Mouse (Mus musculus): ENCODE data around the gene Dnaaf1. TPM values are rescaled to one million over a fixed set of nuclear protein-coding genes. Genes with fewer than 3 reads are reported as not detected.

Gene Dnaaf1
- total and polyA plus RNA-seq, 3 experiments: 0.39 TPM; not detected in 2

DNA sequence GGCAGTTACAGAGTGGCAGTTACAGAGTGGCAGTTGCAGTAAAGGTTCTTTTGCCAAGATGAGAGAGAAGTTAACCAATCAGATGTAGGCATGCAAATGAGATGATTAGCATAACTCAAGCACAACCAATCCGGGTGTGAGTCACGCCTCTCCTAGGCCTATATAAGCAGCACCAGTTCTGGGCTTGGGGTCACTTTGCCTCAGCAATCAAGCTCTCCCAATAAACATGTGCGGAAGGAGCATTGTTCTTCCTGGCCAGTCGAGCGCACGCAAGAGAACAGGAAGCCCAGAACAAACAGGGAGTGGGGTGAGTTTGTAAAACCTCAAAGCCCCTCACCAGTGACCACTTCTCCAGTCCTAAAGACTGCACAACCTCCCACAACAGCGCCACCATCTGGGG lies 71.8 kb downstream of the Dnaaf1 start:
- TF ChIP-seq POLR2A (IDR thresholded peaks at IDR 0.05; ENCODE audit: insufficient read depth, low read depth, low read length) (no peak), CTCF (IDR thresholded peaks at IDR 0.05) (no peak), EP300 (IDR thresholded peaks at IDR 0.05; ENCODE audit: insufficient read depth, low read depth, low read length) (no peak)
- Histone ChIP-seq H3K36me3 (ENCODE audit: control insufficient read depth, insufficient read depth, low read length) (no peaks in the 10 kb centered on the region), H3K27ac (no peak overlapping the region), H3K79me2 (replicated peaks; ENCODE audit: control insufficient read depth, insufficient read depth, low read length) (no peaks in the 10 kb centered on the region), H3K4me1 (ENCODE audit: control insufficient read depth, insufficient read depth, low read length) (no peaks in the 10 kb centered on the region), H3K4me3 (no peak overlapping the region), H3K9ac (ENCODE audit: low read depth, low read length) (no peak overlapping the region), H3K27me3 (ENCODE audit: control insufficient read depth, insufficient read depth, low read length) (no peaks in the 10 kb centered on the region)
- no peak for DNase-seq
- 71% methylated on average over 7 of the region's 7 CpGs for WGBS
- intact Hi-C loops (cut with DNase I): no loop called here

Other genes with a start within 250 kb of the Dnaaf1 start
- 100 to 1,000 TPM; 148 to 159 TPM for gene Hsbp1, start 230.7 kb upstream of the Dnaaf1 start, total RNA-seq (2021)
- 132 and 216 TPM in 2 replicates for gene Hsbp1, start 230.7 kb upstream of the Dnaaf1 start, polyA plus RNA-seq (2012; rRNA removed)
- 100 to 1,000 TPM; 110 to 118 TPM for gene Mlycd, start 180.4 kb upstream of the Dnaaf1 start, total RNA-seq (2021)
- gene Mlycd, start 180.4 kb upstream of the Dnaaf1 start, polyA plus RNA-seq (2012; rRNA removed): 83.8 and 99.1 TPM in 2 replicates
- 1 to 10 TPM; 3.9 to 5.5 TPM for gene Osgin1, start 141.1 kb upstream of the Dnaaf1 start, total RNA-seq (2021)
- gene Osgin1, start 141.1 kb upstream of the Dnaaf1 start, polyA plus RNA-seq (2012; rRNA removed): 7.2 and 7.8 TPM in 2 replicates
- gene Necab2, start 128.5 kb upstream of the Dnaaf1 start, total RNA-seq (2021): not detected
- gene Necab2, start 128.5 kb upstream of the Dnaaf1 start, polyA plus RNA-seq (2012; rRNA removed): not detected in 2 replicates
- not detected for gene Slc38a8, start 73.5 kb upstream of the Dnaaf1 start, total RNA-seq (2021)
- gene Slc38a8, start 73.5 kb upstream of the Dnaaf1 start, polyA plus RNA-seq (2012; rRNA removed): 0.12 TPM in 1 of 2 replicates, not detected in the other
- 10 to 100 TPM; 32.6 to 35.4 TPM for gene Mbtps1, start 16.5 kb upstream of the Dnaaf1 start, total RNA-seq (2021)
- 36.6 and 51.2 TPM in 2 replicates for gene Mbtps1, start 16.5 kb upstream of the Dnaaf1 start, polyA plus RNA-seq (2012; rRNA removed)
- gene Hsdl1, start 52 bp upstream of the Dnaaf1 start, total RNA-seq (2021): 10 to 100 TPM; 17.6 to 20.4 TPM
- 11.9 and 15.6 TPM in 2 replicates for gene Hsdl1, start 52 bp upstream of the Dnaaf1 start, polyA plus RNA-seq (2012; rRNA removed)
- 1 to 10 TPM; 3.6 to 3.7 TPM for gene Taf1c, start 30.0 kb downstream of the Dnaaf1 start, total RNA-seq (2021)
- 6.5 and 8.7 TPM in 2 replicates for gene Taf1c, start 30.0 kb downstream of the Dnaaf1 start, polyA plus RNA-seq (2012; rRNA removed)
- gene Adad2, start 37.5 kb downstream of the Dnaaf1 start, total RNA-seq (2021): not detected
- not detected in 2 replicates for gene Adad2, start 37.5 kb downstream of the Dnaaf1 start, polyA plus RNA-seq (2012; rRNA removed)
- under 1 TPM; 0.05 to 0.23 TPM for gene Kcng4, start 60.4 kb downstream of the Dnaaf1 start, total RNA-seq (2021)
- gene Kcng4, start 60.4 kb downstream of the Dnaaf1 start, polyA plus RNA-seq (2012; rRNA removed): 0.33 and 0.41 TPM in 2 replicates
- gene Wfdc1, start 91.1 kb downstream of the Dnaaf1 start, total RNA-seq (2021): 10 to 100 TPM; 27.9 to 33.2 TPM
- 39.0 and 41.4 TPM in 2 replicates for gene Wfdc1, start 91.1 kb downstream of the Dnaaf1 start, polyA plus RNA-seq (2012; rRNA removed)
- gene Atp2c2, start 124.8 kb downstream of the Dnaaf1 start, total RNA-seq (2021): under 1 TPM in 1 of 2 experiments, not detected in 1; 0.07 TPM
- gene Atp2c2, start 124.8 kb downstream of the Dnaaf1 start, polyA plus RNA-seq (2012; rRNA removed): 0.59 TPM in 1 of 2 replicates, not detected in the other
- 10 to 100 TPM; 11.3 TPM for gene Tldc1, start 203.2 kb downstream of the Dnaaf1 start, total RNA-seq (2021)
- gene Tldc1, start 203.2 kb downstream of the Dnaaf1 start, polyA plus RNA-seq (2012; rRNA removed): 14.6 and 15.6 TPM in 2 replicates

Measured in heart, adult 2 months (tissue).